Mouse (Mus musculus) adrenal gland, postnatal 4 days (tissue): ENCODE results near the gene Acot5. TPM values are rescaled to one million over a fixed set of nuclear protein-coding genes. Genes with fewer than 3 reads are reported as not detected.

Source experiments
- DNase-seq, 2 experiments: peaks; one replicate each; pipeline ENCODE4 v3.0.0; 2021 to 2022; ENCODE audit warnings: low spot score in 2 of 2, mixed read lengths in 2 of 2
- total RNA-seq, 2 experiments: library from RNA; stranded (reverse); gene quantifications; 2 replicates each; pipeline ENCODE4 v1.2.3; 2021

The Acot5 gene
- total RNA-seq, 2 experiments from 2014 or later = 0.25 TPM

DNA sequence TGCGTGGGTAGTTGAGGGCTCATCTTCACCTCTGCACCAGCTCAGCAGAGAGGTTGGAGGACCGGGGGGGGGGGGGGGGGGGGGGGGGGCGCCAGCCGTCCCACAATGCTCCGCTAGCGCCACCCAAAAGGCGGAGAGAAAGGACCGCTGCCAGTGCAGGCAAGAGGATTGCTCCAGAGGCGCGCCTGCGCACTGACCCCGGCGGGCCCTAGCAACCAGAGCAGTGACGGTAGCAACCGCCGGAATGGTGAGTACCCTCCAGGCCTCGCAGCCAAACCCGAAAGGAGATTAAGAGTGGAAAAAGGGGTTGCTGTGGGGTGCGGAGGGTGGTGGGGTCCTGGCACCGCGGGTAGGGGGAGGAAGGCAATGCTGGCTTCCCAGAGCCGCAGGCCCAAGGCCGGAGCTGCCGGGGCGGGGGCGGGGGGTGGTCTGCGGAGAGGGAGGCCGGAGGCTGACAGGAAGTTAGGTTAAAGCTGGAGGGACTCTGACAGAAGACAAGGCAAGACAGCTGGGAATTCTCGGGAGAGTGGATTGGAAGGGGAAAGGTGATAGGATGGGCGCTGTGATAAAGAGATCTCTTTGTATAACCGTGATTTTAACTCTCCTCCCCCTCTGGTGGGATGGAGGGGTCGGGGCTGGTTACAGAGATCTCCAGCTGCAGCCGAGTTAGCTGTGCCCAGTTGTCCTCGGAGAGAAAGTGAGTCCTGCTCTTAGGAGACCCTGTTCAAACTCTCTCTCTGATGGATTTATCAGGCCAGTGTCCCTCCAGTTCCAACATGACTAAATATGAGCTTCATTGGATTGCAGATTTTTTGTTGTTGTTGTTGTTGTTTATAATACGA is 45.2 kb downstream of the Acot5 start, which contains the start of gene Dnal1:
Dnal1 (plus strand) TSS at position 214 of the 842 bp plus-strand sequence.
- DNase-seq = peak; percentile 75 to 77

DNA sequence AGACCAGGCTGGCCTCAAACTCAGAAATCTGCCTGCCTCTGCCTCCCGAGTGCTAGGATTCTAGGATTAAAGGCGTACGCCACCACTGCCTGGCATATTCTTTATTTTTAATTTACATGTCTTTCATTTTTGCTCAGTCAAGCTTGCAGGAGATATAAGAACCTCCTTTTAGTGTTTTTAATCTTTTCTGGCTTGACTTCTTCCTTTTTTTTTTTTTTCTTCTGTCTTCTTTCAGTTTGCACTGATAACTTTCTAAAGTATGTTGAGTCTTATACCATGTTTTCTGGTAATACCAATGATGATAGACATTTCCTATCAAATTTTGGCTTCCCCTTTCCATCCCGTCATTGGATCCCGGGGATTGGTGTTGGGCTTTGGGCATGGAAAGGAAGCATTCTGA is 50.5 kb downstream of the Acot5 start:
- no peak for DNase-seq

Other genes starting within 250 kb of the Acot5 start
- gene Numb, start 147.4 kb upstream of the Acot5 start, total RNA-seq = 10 to 100 TPM; 46.9 to 48.3 TPM
- 10 to 100 TPM; 15.9 to 16.7 TPM for gene Riox1, start 118.7 kb upstream of the Acot5 start, total RNA-seq
- not detected for gene Heatr4, start 84.5 kb upstream of the Acot5 start, total RNA-seq
- 10 to 100 TPM; 31.3 to 32.8 TPM for gene Acot2, start 81.5 kb upstream of the Acot5 start, total RNA-seq
- 10 to 100 TPM; 21.4 to 36.5 TPM for gene Acot1, start 59.8 kb upstream of the Acot5 start, total RNA-seq
- gene Acot4, start 30.9 kb upstream of the Acot5 start, total RNA-seq = 1 to 10 TPM; 3.7 to 6.4 TPM
- gene Gm49366, start 30.4 kb upstream of the Acot5 start, total RNA-seq = not detected
- gene Acot3, start 17.2 kb upstream of the Acot5 start, total RNA-seq = 1 to 10 TPM; 1.5 to 2.4 TPM
- 1 to 10 TPM; 5.8 to 6.2 TPM for gene Acot6, start 31.3 kb downstream of the Acot5 start, total RNA-seq
- gene Dnal1, start 45.0 kb downstream of the Acot5 start, total RNA-seq = 10 to 100 TPM; 17.6 to 18.2 TPM
- 1 to 10 TPM in 1 of 2 experiments, under 1 TPM in 1; 0.92 to 1.0 TPM for gene Pnma1, start 79.2 kb downstream of the Acot5 start, total RNA-seq
- 10 to 100 TPM; 30.2 to 34.8 TPM for gene Elmsan1, start 149.6 kb downstream of the Acot5 start, total RNA-seq
- gene Ptgr2, start 215.9 kb downstream of the Acot5 start, total RNA-seq = 10 to 100 TPM; 57.3 to 66.2 TPM
- gene Zfp410, start 247.5 kb downstream of the Acot5 start, total RNA-seq = 10 to 100 TPM; 64.6 to 68.9 TPM